Mouse (Mus musculus): ENCODE measurements around the gene R3hdm2. TPM values are rescaled to one million over a fixed set of nuclear protein-coding genes. Genes with fewer than 3 reads are reported as not detected.

Gene R3hdm2
- total and polyA plus RNA-seq, 2 experiments from 2014 or later = 31.5 to 42.8 TPM

DNA sequence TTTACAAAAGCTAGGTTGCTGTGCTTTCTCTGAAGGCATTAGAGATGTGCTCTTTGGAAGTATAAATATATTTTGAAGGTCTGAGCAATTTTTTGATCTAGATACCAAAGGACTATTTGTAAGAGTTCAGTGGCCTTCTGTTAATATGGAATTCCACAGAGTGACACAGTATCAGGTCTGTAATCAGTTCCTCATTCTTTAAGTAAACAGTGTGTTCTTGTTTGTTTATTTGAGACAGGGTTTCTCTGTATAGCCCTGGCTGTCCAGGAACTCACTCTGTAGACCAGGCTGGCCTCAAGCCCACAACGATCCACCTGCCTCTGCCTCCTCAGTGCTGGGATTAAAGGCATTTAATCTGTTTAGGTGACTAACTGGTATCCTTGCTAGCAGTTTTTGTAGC lies 33.5 kb downstream of the R3hdm2 start:
- no peak overlapping the region for H3K4me2 ChIP-seq (ENCODE audit: low read depth, low read length)
- H3K27ac ChIP-seq (ENCODE audit: low read depth) = no peak overlapping the region
- H3K27me3 ChIP-seq (ENCODE audit: control insufficient read depth, insufficient read depth, low read length) = no peaks in the 10 kb centered on the region
- no peak overlapping the region for H3K4me3 ChIP-seq (ENCODE audit: low read depth, low read length)
- H3K36me3 ChIP-seq (replicated peaks; ENCODE audit: control insufficient read depth, insufficient read depth, low read length) = peaks cover 3% of the 10 kb centered on the region; the same call in 1 of the 2 replicates
- no peak for DNase-seq (ENCODE audit: low spot score)
- 82% methylated on average over 1 of the region's 1 CpGs for WGBS
- H3K9me3 ChIP-seq (replicated peaks; ENCODE audit: control insufficient read depth, low read length) = no peaks in the 10 kb centered on the region
- no peak for TF ChIP-seq EP300 (IDR thresholded peaks at IDR 0.05; ENCODE audit: low read depth)
- peaks cover 22% of the 10 kb centered on the region for H3K4me1 ChIP-seq (ENCODE audit: control insufficient read depth, insufficient read depth)
- ATAC-seq (ENCODE audit: insufficient read depth, low read depth) = no peak
- no peak overlapping the region for H3K9ac ChIP-seq (replicated peaks; ENCODE audit: low read depth, low read length)

DNA sequence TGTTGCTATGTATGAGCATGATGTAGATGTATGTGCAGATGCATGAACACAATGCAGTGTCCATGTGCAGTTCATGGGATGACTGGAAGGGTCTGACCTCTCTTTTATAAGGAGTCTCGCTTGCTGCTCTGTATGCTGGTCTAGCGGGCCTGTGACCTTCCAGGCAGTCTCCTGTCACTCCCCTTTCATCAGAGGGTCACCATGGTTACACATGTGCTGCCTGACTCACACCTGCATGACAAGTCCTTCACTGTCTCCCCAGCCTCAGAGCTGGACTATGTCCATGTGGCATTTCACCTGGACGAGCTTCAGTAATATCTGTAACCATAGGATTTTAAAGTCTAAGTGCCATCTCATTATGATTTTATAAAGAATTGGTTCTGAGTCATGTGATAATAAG lies 34.0 kb downstream of the R3hdm2 start:
- H3K4me2 ChIP-seq (ENCODE audit: low read depth, low read length) = no peak overlapping the region
- TF ChIP-seq EP300 (IDR thresholded peaks at IDR 0.05; ENCODE audit: low read depth) (no peak), CTCF (IDR thresholded peaks at IDR 0.05; ENCODE audit: low read depth) (no peak)
- H3K27ac ChIP-seq (ENCODE audit: low read depth) = no peak overlapping the region
- H3K27me3 ChIP-seq (ENCODE audit: control insufficient read depth, insufficient read depth, low read length) = no peaks in the 10 kb centered on the region
- no peak overlapping the region for H3K9ac ChIP-seq (replicated peaks; ENCODE audit: low read depth, low read length)
- ATAC-seq (ENCODE audit: insufficient read depth, low read depth) (no peak), DNase-seq (ENCODE audit: low spot score) (no peak)
- no peak overlapping the region for H3K4me3 ChIP-seq (ENCODE audit: low read depth, low read length)
- H3K9me3 ChIP-seq (replicated peaks; ENCODE audit: control insufficient read depth, low read length) = no peaks in the 10 kb centered on the region
- peaks cover 23% of the 10 kb centered on the region for H3K4me1 ChIP-seq (ENCODE audit: control insufficient read depth, insufficient read depth)
- H3K36me3 ChIP-seq (replicated peaks; ENCODE audit: control insufficient read depth, insufficient read depth, low read length) = peaks cover 3% of the 10 kb centered on the region; the same call in 1 of the 2 replicates
- WGBS = 71% methylated on average over 3 of the region's 3 CpGs

DNA sequence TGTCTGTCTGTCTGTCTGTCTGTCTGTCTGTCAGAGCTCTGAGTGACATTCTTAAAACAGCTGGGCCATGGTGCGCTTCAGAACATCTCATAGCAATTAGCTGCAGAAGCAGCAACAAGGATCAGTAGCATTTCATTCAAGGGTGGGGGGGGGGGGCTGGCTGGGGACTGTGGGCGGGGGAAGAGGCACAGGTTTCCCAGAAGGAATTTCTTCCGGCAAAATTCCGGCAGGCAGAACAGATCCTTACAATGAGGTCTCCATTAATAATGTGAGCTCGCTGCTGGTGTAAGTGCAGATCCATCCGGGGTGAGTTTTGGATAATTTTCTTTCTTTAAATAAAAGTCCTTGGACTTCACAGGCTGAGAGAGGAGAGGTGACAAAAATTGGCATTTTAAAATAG lies 40.0 kb downstream of the R3hdm2 start:
- H3K9ac ChIP-seq (replicated peaks; ENCODE audit: low read depth, low read length) = no peak overlapping the region
- no peaks in the 10 kb centered on the region for H3K27me3 ChIP-seq (ENCODE audit: control insufficient read depth, insufficient read depth, low read length)
- no peaks in the 10 kb centered on the region; the same call in 1 of the 2 replicates for H3K36me3 ChIP-seq (replicated peaks; ENCODE audit: control insufficient read depth, insufficient read depth, low read length)
- no peak overlapping the region for H3K4me3 ChIP-seq (ENCODE audit: low read depth, low read length)
- peaks cover 16% of the 10 kb centered on the region; the same call in 1 of the 2 replicates for H3K4me1 ChIP-seq (ENCODE audit: control insufficient read depth, insufficient read depth)
- DNase-seq (ENCODE audit: low spot score) (no peak), ATAC-seq (ENCODE audit: insufficient read depth, low read depth) (no peak)
- WGBS = 16% methylated on average over 6 of the region's 6 CpGs
- no peak overlapping the region for H3K4me2 ChIP-seq (ENCODE audit: low read depth, low read length)
- TF ChIP-seq EP300 (IDR thresholded peaks at IDR 0.05; ENCODE audit: low read depth) = no peak
- no peak for TF ChIP-seq CTCF (IDR thresholded peaks at IDR 0.05; ENCODE audit: low read depth)
- no peak overlapping the region for H3K27ac ChIP-seq (ENCODE audit: low read depth)
- no peaks in the 10 kb centered on the region for H3K9me3 ChIP-seq (replicated peaks; ENCODE audit: control insufficient read depth, low read length)

DNA sequence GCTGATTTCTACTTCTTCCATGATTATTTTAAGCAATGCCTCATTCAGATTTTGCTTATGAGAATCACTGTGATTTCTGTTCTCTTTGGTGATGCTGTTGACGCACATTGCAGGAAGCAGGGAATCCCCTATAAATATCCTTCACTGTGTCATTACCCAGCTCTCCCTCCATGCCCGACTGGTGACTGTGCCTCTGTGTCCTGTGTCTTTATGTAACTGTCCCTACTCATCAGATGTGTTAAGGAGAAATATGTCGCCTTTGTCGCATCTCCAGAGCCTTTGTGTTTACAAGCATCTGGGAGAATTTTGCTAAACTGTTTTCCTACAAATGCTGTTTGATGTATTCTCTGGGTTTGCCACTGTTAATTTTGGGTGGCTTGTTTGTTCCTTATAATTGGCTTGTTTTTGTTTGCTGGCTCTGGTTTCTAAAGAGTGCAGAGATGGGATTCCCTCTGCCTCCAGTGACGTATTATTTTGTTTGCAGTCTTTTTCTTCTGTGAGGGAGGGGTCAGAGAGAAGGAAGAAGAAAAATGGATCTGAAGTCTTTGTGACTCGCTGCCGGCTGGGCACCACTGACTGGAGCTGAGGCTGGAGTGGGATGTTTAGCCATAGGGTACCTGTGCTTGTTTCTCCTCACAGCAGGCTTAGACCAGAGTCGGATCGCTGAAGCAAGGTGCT lies 40.7 kb downstream of the R3hdm2 start:
- DNase-seq (ENCODE audit: low spot score) = no peak

DNA sequence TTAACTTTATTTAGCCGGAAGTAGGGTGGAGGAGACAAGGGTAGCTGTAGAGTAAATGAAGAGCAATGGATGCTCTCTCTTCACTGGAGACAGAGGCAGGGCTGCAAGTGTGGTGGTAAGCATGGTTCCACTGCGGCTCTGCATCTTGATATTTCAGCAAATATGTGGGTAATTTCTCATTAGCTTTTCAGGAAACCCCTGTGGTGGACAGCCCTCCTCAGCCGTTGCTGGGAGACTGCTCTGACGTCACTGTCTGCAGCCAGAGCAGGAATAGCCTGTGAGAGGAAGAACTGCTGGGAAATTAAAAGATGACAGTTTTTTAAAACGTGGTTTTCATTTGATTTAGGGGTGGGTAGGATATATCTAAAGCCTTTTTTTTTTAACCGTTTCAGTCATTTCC lies 41.9 kb downstream of the R3hdm2 start:
- Histone ChIP-seq H3K36me3 (replicated peaks; ENCODE audit: control insufficient read depth, insufficient read depth, low read length) (no peaks in the 10 kb centered on the region; the same call in 1 of the 2 replicates), H3K27ac (ENCODE audit: low read depth) (no peak overlapping the region), H3K4me1 (ENCODE audit: control insufficient read depth, insufficient read depth) (peaks cover 32% of the 10 kb centered on the region), H3K27me3 (ENCODE audit: control insufficient read depth, insufficient read depth, low read length) (no peaks in the 10 kb centered on the region), H3K4me2 (ENCODE audit: low read depth, low read length) (no peak overlapping the region), H3K4me3 (ENCODE audit: low read depth, low read length) (no peak overlapping the region), H3K9me3 (replicated peaks; ENCODE audit: control insufficient read depth, low read length) (no peaks in the 10 kb centered on the region), H3K9ac (replicated peaks; ENCODE audit: low read depth, low read length) (no peak overlapping the region)
- no peak for ATAC-seq (ENCODE audit: insufficient read depth, low read depth)
- DNase-seq (ENCODE audit: low spot score) = peak; percentile 69
- 14% methylated on average over 6 of the region's 6 CpGs for whole genome bisulfite sequencing
- TF ChIP-seq EP300 (IDR thresholded peaks at IDR 0.05; ENCODE audit: low read depth) = no peak
- TF ChIP-seq CTCF (IDR thresholded peaks at IDR 0.05; ENCODE audit: low read depth) = no peak

More for the DNA sequence above, 40.7 kb downstream of the R3hdm2 start:
- no peaks in the 10 kb centered on the region for H3K27me3 ChIP-seq (ENCODE audit: control insufficient read depth, insufficient read depth, low read length)
- no peak overlapping the region for H3K4me2 ChIP-seq (ENCODE audit: low read depth, low read length)
- WGBS = 16% methylated on average over 9 of the region's 9 CpGs
- peaks cover 22% of the 10 kb centered on the region for H3K4me1 ChIP-seq (ENCODE audit: control insufficient read depth, insufficient read depth)
- H3K9me3 ChIP-seq (replicated peaks; ENCODE audit: control insufficient read depth, low read length) = no peaks in the 10 kb centered on the region
- TF ChIP-seq EP300 (IDR thresholded peaks at IDR 0.05; ENCODE audit: low read depth) (no peak), CTCF (IDR thresholded peaks at IDR 0.05; ENCODE audit: low read depth) (no peak)
- no peak overlapping the region; the same call in 1 of the 2 replicates for H3K9ac ChIP-seq (replicated peaks; ENCODE audit: low read depth, low read length)
- ATAC-seq (ENCODE audit: insufficient read depth, low read depth) = no peak
- no peak overlapping the region for H3K4me3 ChIP-seq (ENCODE audit: low read depth, low read length)
- H3K27ac ChIP-seq (ENCODE audit: low read depth) = peak overlapping the region; percentile 23; the same call in 1 of the 2 replicates
- H3K36me3 ChIP-seq (replicated peaks; ENCODE audit: control insufficient read depth, insufficient read depth, low read length) = no peaks in the 10 kb centered on the region; the same call in 1 of the 2 replicates

DNA sequence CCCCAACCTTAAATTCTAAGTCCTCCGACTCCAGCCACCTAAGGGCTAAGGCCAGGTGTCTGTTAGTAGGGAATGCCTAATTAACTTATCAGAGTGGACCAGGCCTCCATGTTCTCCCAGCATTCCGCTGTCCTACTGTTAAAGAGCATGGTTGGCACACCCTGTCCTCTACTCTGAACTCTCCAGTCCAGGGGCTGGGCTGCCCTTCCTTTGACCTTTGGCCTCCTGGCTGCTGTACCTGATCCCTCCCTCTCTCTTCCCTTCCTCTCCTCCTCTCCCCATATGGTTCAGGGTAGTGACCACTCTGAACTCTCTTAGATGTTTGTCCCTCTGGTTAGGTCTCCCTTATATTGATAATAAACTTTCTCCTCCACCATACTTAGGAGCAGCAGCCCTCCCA lies 45.7 kb downstream of the R3hdm2 start:
- no peaks in the 10 kb centered on the region for H3K27me3 ChIP-seq (ENCODE audit: control insufficient read depth, insufficient read depth, low read length)
- no peaks in the 10 kb centered on the region for H3K9me3 ChIP-seq (replicated peaks; ENCODE audit: control insufficient read depth, low read length)
- no peak overlapping the region for H3K4me3 ChIP-seq (ENCODE audit: low read depth, low read length)
- no peaks in the 10 kb centered on the region for H3K36me3 ChIP-seq (replicated peaks; ENCODE audit: control insufficient read depth, insufficient read depth, low read length)
- no peak overlapping the region for H3K4me2 ChIP-seq (ENCODE audit: low read depth, low read length)
- WGBS = 69% methylated on average over 2 of the region's 2 CpGs
- TF ChIP-seq EP300 (IDR thresholded peaks at IDR 0.05; ENCODE audit: low read depth) (no peak), CTCF (IDR thresholded peaks at IDR 0.05; ENCODE audit: low read depth) (no peak)
- 0 out of 2 replicates have a peak overlapping the region, but pooled peaks have one; percentile 15 for H3K27ac ChIP-seq (ENCODE audit: low read depth)
- no peak for DNase-seq (ENCODE audit: low spot score)
- H3K9ac ChIP-seq (replicated peaks; ENCODE audit: low read depth, low read length) = no peak overlapping the region
- peak; percentile 47; the same call in 1 of the 2 replicates for ATAC-seq (ENCODE audit: insufficient read depth, low read depth)
- H3K4me1 ChIP-seq (ENCODE audit: control insufficient read depth, insufficient read depth) = peaks cover 30% of the 10 kb centered on the region

Measured in heart, postnatal 0 days (tissue).